7 mouse cellular contexts compared by ENCODE assay signal in genomic region chr7:45128624-45129246, GRCm38 (mm10). TPM values are rescaled to one million over a fixed set of nuclear protein-coding genes. Genes with fewer than 3 reads are reported as not detected.
A peak's percentile ranks its signal among the peaks of the same experiment; 100 is the strongest.
DNase-seq lines count a peak whose midpoint lies in the region; ATAC-seq lines count a peak whose summit lies in the region.

Gene Rpl13a, minus strand, starts transcription at chr7:45128761.

- H3K9ac ChIP-seq in embryonic facial prominence, embryonic 12.5 days: peak within 1 kb of the TSS; percentile 99
- peak within 1 kb of the TSS; percentile 100 for H3K9ac ChIP-seq in limb, embryonic 11.5 days (ENCODE audit: low read length)
- H3K9ac ChIP-seq in midbrain, embryonic 14.5 days (replicated peaks; ENCODE audit: low read length): peak within 1 kb of the TSS; percentile 97

- WGBS in embryonic facial prominence, embryonic 12.5 days: under 1% methylated on average over 48 of the region's 48 CpGs
- WGBS in limb, embryonic 11.5 days: 0% methylated on average over 48 of the region's 48 CpGs
- under 1% methylated on average over 48 of the region's 48 CpGs for WGBS in midbrain, embryonic 14.5 days

- ATAC-seq in embryonic facial prominence, embryonic 12.5 days (ENCODE audit: insufficient number of reproducible peaks, insufficient read depth, low FRiP score, low TSS enrichment): peak; percentile 93
- ATAC-seq in limb, embryonic 11.5 days (ENCODE audit: insufficient number of reproducible peaks, low FRiP score, low TSS enrichment, low read depth): peak; percentile 93
- ATAC-seq in midbrain, embryonic 14.5 days (ENCODE audit: low FRiP score, low TSS enrichment): peak; percentile 93

- no peaks in the 10 kb centered on the region for H3K27me3 ChIP-seq in embryonic facial prominence, embryonic 12.5 days
- H3K27me3 ChIP-seq in limb, embryonic 11.5 days (ENCODE audit: control insufficient read depth, insufficient read depth, low read length): no peaks in the 10 kb centered on the region
- H3K27me3 ChIP-seq in midbrain, embryonic 14.5 days (ENCODE audit: control insufficient read depth, insufficient read depth, low read length): no peaks in the 10 kb centered on the region

- H3K4me3 ChIP-seq in embryonic facial prominence, embryonic 12.5 days: peak within 1 kb of the TSS; percentile 91
- H3K4me3 ChIP-seq in limb, embryonic 11.5 days (ENCODE audit: low read depth, low read length): peak within 1 kb of the TSS; percentile 99
- H3K4me3 ChIP-seq in midbrain, embryonic 14.5 days (replicated peaks; ENCODE audit: low read depth, low read length): peak within 1 kb of the TSS; percentile 85

- no peaks in the 10 kb centered on the region for H3K9me3 ChIP-seq in embryonic facial prominence, embryonic 12.5 days
- no peaks in the 10 kb centered on the region for H3K9me3 ChIP-seq in limb, embryonic 11.5 days (ENCODE audit: control insufficient read depth, low read length)
- no peaks in the 10 kb centered on the region for H3K9me3 ChIP-seq in midbrain, embryonic 14.5 days (ENCODE audit: control insufficient read depth, low read length)

- H3K4me2 ChIP-seq in embryonic facial prominence, embryonic 12.5 days (replicated peaks): peak within 1 kb of the TSS; percentile 87
- H3K4me2 ChIP-seq in limb, embryonic 11.5 days (ENCODE audit: low read depth, severe bottlenecking): peak within 1 kb of the TSS; percentile 91
- peak within 1 kb of the TSS; percentile 98 for H3K4me2 ChIP-seq in midbrain, embryonic 14.5 days (ENCODE audit: low read length)

- DNase-seq in adrenal gland, postnatal 25 days: peak; percentile 94
- DNase-seq in heart, adult 11 months: peak; percentile 100
- DNase-seq in kidney, adult 18-20 months: peak; percentile 97
- peak; percentile 99 for DNase-seq in limb, embryonic 11.5 days (ENCODE audit: low spot score)
- DNase-seq in midbrain, embryonic 14.5 days: peak; percentile 99
- peak; percentile 95 to 97 for DNase-seq in spleen, adult 18-20 months

- H3K4me1 ChIP-seq in embryonic facial prominence, embryonic 12.5 days: peaks cover 26% of the 10 kb centered on the region
- H3K4me1 ChIP-seq in limb, embryonic 11.5 days (ENCODE audit: control insufficient read depth, insufficient read depth, low read length): peaks cover 27% of the 10 kb centered on the region
- peaks cover 13% of the 10 kb centered on the region for H3K4me1 ChIP-seq in midbrain, embryonic 14.5 days (ENCODE audit: control insufficient read depth, insufficient read depth, low read length)

- H3K36me3 ChIP-seq in embryonic facial prominence, embryonic 12.5 days: peaks cover 24% of the 10 kb centered on the region
- peaks cover 23% of the 10 kb centered on the region for H3K36me3 ChIP-seq in limb, embryonic 11.5 days (ENCODE audit: control insufficient read depth, insufficient read depth, low read length)
- H3K36me3 ChIP-seq in midbrain, embryonic 14.5 days (ENCODE audit: control insufficient read depth, insufficient read depth, low read length): peaks cover 28% of the 10 kb centered on the region

- H3K27ac ChIP-seq in embryonic facial prominence, embryonic 12.5 days: peak within 1 kb of the TSS; percentile 94
- H3K27ac ChIP-seq in limb, embryonic 11.5 days (replicated peaks; ENCODE audit: low read depth, low read length): peak within 1 kb of the TSS; percentile 91
- H3K27ac ChIP-seq in midbrain, embryonic 14.5 days (replicated peaks; ENCODE audit: low read depth, low read length): peak within 1 kb of the TSS; percentile 94

RNA-seq across cellular contexts. Expression of gene Rpl13a, which starts in this region (rescaled TPM):
- 1,469 and 1,540 TPM in 2 replicates for total RNA-seq in adrenal gland, postnatal 25 days (2021)
- 1,339 and 1,342 TPM in 2 replicates for polyA plus RNA-seq in embryonic facial prominence, embryonic 12.5 days (2016; fragmentation: Nextera tagmentation; extraction: Ambion mirVana)
- 1,469 and 1,490 TPM in 2 replicates for polyA plus RNA-seq in limb, embryonic 11.5 days (2014; fragmentation: Nextera tagmentation; extraction: Ambion mirVana)
- 746 and 846 TPM in 2 replicates for polyA plus RNA-seq in midbrain, embryonic 14.5 days (2014; fragmentation: Nextera tagmentation; extraction: Ambion mirVana)

Comparison
In these comparisons a context has a peak if more than half of its experiments do, and no peak if none do; other contexts are left out.
1. Peak in every context shown above with its lines: DNase-seq, ATAC-seq, H3K4me3 ChIP-seq and H3K27ac ChIP-seq.